Mouse (Mus musculus) large intestine, adult 2 months (tissue): Measurements from ENCODE around the gene Rgs1. TPM values are rescaled to one million over a fixed set of nuclear protein-coding genes. Genes with fewer than 3 reads are reported as not detected.

Experiments
- DNase-seq: peaks from one replicate; pipeline ENCODE4 v3.0.0-alpha.2; 2012; ENCODE audit warnings: low read depth, low spot score
- WGBS: fragments of 180-500 bp; shearing (Covaris S2); methylation state at CpG from one replicate; pipeline ENCODE4 v1.1.7; 2018; 5-methylcytosine and 5-hydroxymethylcytosine counted together
- polyA plus RNA-seq: library from polyadenylated mRNA; depleted of rRNA; stranded (reverse); fragments of >200 nt; gene quantifications from 2 replicates; pipeline ENCODE4 v1.2.3, GENCODE M21; 2012; rRNA removed

Rgs1 gene
- polyA plus RNA-seq, 1 experiment, result 1.8 TPM

- DNase-seq, result no peak
- WGBS, result 70% methylated on average over 2 of the region's 2 CpGs
Observed at GRCm38 (mm10) chr1:144200496-144200895, 48.5 kb downstream of the Rgs1 start.

- DNase-seq, result no peak
- WGBS, result 59% methylated on average over 1 of the region's 1 CpGs
Observed at GRCm38 (mm10) chr1:144199538-144199937, 49.5 kb downstream of the Rgs1 start.

- DNase-seq, result peak; percentile 24
- WGBS, result 26% methylated on average over 3 of the region's 3 CpGs
Observed at GRCm38 (mm10) chr1:144197684-144198083, 51.4 kb downstream of the Rgs1 start.

Other genes starting within 250 kb of the Rgs1 start
- 7.3 TPM in 2 replicates for gene Rgs2, start 245.1 kb downstream of the Rgs1 start, polyA plus RNA-seq
- 0.35 and 0.53 TPM in 2 replicates for gene Rgs13, start 71.9 kb downstream of the Rgs1 start, polyA plus RNA-seq